Comparison of ENCODE assay signal across 8 mouse cellular contexts in genomic region chr1:183296465-183296864, GRCm38 (mm10). TPM values are rescaled to one million over a fixed set of nuclear protein-coding genes. Genes with fewer than 3 reads are reported as not detected.
DNase-seq lines count a peak whose midpoint lies in the region; ATAC-seq lines count a peak whose summit lies in the region.

TSS of gene Aida (plus strand) at chr1:183296590.

- peak within 1 kb of the TSS; percentile 60 for H3K4me2 ChIP-seq in kidney, embryonic 15.5 days
- H3K4me2 ChIP-seq in intestine, embryonic 14.5 days (ENCODE audit: low read length): peak within 1 kb of the TSS; percentile 49
- peak within 1 kb of the TSS; percentile 64 for H3K4me2 ChIP-seq in limb, embryonic 13.5 days (replicated peaks)
- H3K4me2 ChIP-seq in midbrain, embryonic 12.5 days (replicated peaks): peak within 1 kb of the TSS; percentile 55

- peaks cover 25% of the 10 kb centered on the region for H3K36me3 ChIP-seq in kidney, embryonic 15.5 days
- H3K36me3 ChIP-seq in intestine, embryonic 14.5 days (ENCODE audit: control insufficient read depth, insufficient read depth, low read length): peaks cover 26% of the 10 kb centered on the region
- H3K36me3 ChIP-seq in limb, embryonic 13.5 days: peaks cover 23% of the 10 kb centered on the region
- H3K36me3 ChIP-seq in midbrain, embryonic 12.5 days: peaks cover 16% of the 10 kb centered on the region

- H3K27ac ChIP-seq in kidney, embryonic 15.5 days: peak within 1 kb of the TSS; percentile 74
- H3K27ac ChIP-seq in intestine, embryonic 14.5 days (ENCODE audit: low read depth): peak within 1 kb of the TSS; percentile 23; the same call in 1 of the 2 replicates
- peak within 1 kb of the TSS; percentile 23; the same call in 1 of the 2 replicates for H3K27ac ChIP-seq in limb, embryonic 13.5 days
- H3K27ac ChIP-seq in midbrain, embryonic 12.5 days (replicated peaks): peak within 1 kb of the TSS; percentile 64

- ATAC-seq in kidney, embryonic 15.5 days (replicated peaks; ENCODE audit: low FRiP score): no peak
- ATAC-seq in intestine, embryonic 14.5 days (replicated peaks; ENCODE audit: low FRiP score, low TSS enrichment, low read depth): peak; percentile 17
- ATAC-seq in limb, embryonic 13.5 days (ENCODE audit: low FRiP score, low read depth): no peak
- ATAC-seq in midbrain, embryonic 12.5 days (ENCODE audit: low FRiP score, low read depth): peak; percentile 21

- H3K9ac ChIP-seq in kidney, embryonic 15.5 days: peak within 1 kb of the TSS; percentile 55
- peak within 1 kb of the TSS; percentile 34 for H3K9ac ChIP-seq in intestine, embryonic 14.5 days (ENCODE audit: low read length)
- peak within 1 kb of the TSS; percentile 68 for H3K9ac ChIP-seq in limb, embryonic 13.5 days
- peak within 1 kb of the TSS; percentile 59 for H3K9ac ChIP-seq in midbrain, embryonic 12.5 days (replicated peaks)

- no peaks in the 10 kb centered on the region for H3K4me1 ChIP-seq in kidney, embryonic 15.5 days
- no peaks in the 10 kb centered on the region for H3K4me1 ChIP-seq in intestine, embryonic 14.5 days (replicated peaks; ENCODE audit: control insufficient read depth, insufficient read depth, low read length)
- H3K4me1 ChIP-seq in limb, embryonic 13.5 days: 0 out of 2 replicates have a peak, but pooled peaks cover 3% of the 10 kb centered on the region
- H3K4me1 ChIP-seq in midbrain, embryonic 12.5 days: no peaks in the 10 kb centered on the region

- H3K9me3 ChIP-seq in kidney, embryonic 15.5 days (replicated peaks): no peaks in the 10 kb centered on the region
- H3K9me3 ChIP-seq in intestine, embryonic 14.5 days (ENCODE audit: control insufficient read depth, low read length): no peaks in the 10 kb centered on the region
- no peaks in the 10 kb centered on the region for H3K9me3 ChIP-seq in limb, embryonic 13.5 days
- H3K9me3 ChIP-seq in midbrain, embryonic 12.5 days: no peaks in the 10 kb centered on the region

- WGBS in kidney, embryonic 15.5 days: under 1% methylated on average over 26 of the region's 26 CpGs
- under 1% methylated on average over 26 of the region's 26 CpGs for WGBS in intestine, embryonic 14.5 days
- WGBS in limb, embryonic 13.5 days: under 1% methylated on average over 26 of the region's 26 CpGs
- under 1% methylated on average over 26 of the region's 26 CpGs for WGBS in midbrain, embryonic 12.5 days

- DNase-seq in kidney, adult 9 months: no peak
- DNase-seq in cerebellum, adult 9-11 months: peak; percentile 65
- peak; percentile 38 for DNase-seq in gastrocnemius, postnatal 10 days
- no peak for DNase-seq in intestine, embryonic 14.5 days (ENCODE audit: low spot score)
- DNase-seq in testis, postnatal 14 days (ENCODE audit: low spot score): peak; percentile 66

- H3K4me3 ChIP-seq in kidney, embryonic 15.5 days (replicated peaks): peak within 1 kb of the TSS; percentile 53
- peak within 1 kb of the TSS; percentile 47 for H3K4me3 ChIP-seq in intestine, embryonic 14.5 days (ENCODE audit: low read depth, low read length)
- H3K4me3 ChIP-seq in limb, embryonic 13.5 days: peak within 1 kb of the TSS; percentile 52
- H3K4me3 ChIP-seq in midbrain, embryonic 12.5 days: peak within 1 kb of the TSS; percentile 52

- no peaks in the 10 kb centered on the region for H3K27me3 ChIP-seq in kidney, embryonic 15.5 days
- no peaks in the 10 kb centered on the region for H3K27me3 ChIP-seq in intestine, embryonic 14.5 days (replicated peaks; ENCODE audit: control insufficient read depth, insufficient read depth, low read length)
- H3K27me3 ChIP-seq in limb, embryonic 13.5 days: no peaks in the 10 kb centered on the region
- no peaks in the 10 kb centered on the region for H3K27me3 ChIP-seq in midbrain, embryonic 12.5 days

RNA-seq across cellular contexts. Expression of gene Aida, which starts in this region (rescaled TPM):
- polyA plus RNA-seq in kidney, embryonic 15.5 days (2015; fragmentation: Nextera tagmentation; extraction: Ambion mirVana): 45.5 and 50.8 TPM in 2 replicates
- total RNA-seq in gastrocnemius, postnatal 10 days (2021): 10 to 100 TPM; 32.6 to 38.6 TPM
- 26.4 and 27.5 TPM in 2 replicates for polyA plus RNA-seq in intestine, embryonic 14.5 days (2014; fragmentation: Nextera tagmentation; extraction: Ambion mirVana)
- polyA plus RNA-seq in limb, embryonic 13.5 days (2015; fragmentation: Nextera tagmentation; extraction: Ambion mirVana): 62.9 and 67.2 TPM in 2 replicates
- 68.5 and 69.6 TPM in 2 replicates for polyA plus RNA-seq in midbrain, embryonic 12.5 days (2016; fragmentation: Nextera tagmentation; extraction: Ambion mirVana)

Comparison
In these comparisons a context has a peak if more than half of its experiments do, and no peak if none do; other contexts are left out.
1. ATAC-seq: peak in intestine, embryonic 14.5 days (single experiment) and midbrain, embryonic 12.5 days (single experiment); none in kidney, embryonic 15.5 days (single experiment) and limb, embryonic 13.5 days (single experiment).
2. H3K27ac ChIP-seq: peak in every context shown above with its lines; median percentile 74 in kidney, embryonic 15.5 days; 64 in midbrain, embryonic 12.5 days; 23 in intestine, embryonic 14.5 days; 23 in limb, embryonic 13.5 days.
3. DNase-seq: peak in cerebellum, adult 9-11 months (single experiment), gastrocnemius, postnatal 10 days (single experiment) and testis, postnatal 14 days (single experiment); none in kidney, adult 9 months (single experiment) and intestine, embryonic 14.5 days (single experiment).
4. Peak in every context shown above with its lines, with median percentiles within 50 percentile points of each other: H3K4me2 ChIP-seq, H3K4me3 ChIP-seq and H3K9ac ChIP-seq.